Mouse (Mus musculus) stomach, embryonic 14.5 days (tissue): ENCODE results near the gene Tmem179b. TPM values are rescaled to one million over a fixed set of nuclear protein-coding genes. Genes with fewer than 3 reads are reported as not detected.

ENCODE experiments used
- ATAC-seq: fragments of 200-750 bp; cut with Nextera tagmentation; 2 replicates; pipeline ENCODE4 v1.8.0; 2017; ENCODE audit warnings: low read depth, moderate TSS enrichment; ENCODE audit not compliant: insufficient number of reproducible peaks, insufficient read depth, low FRiP score
- H3K27ac ChIP-seq: fragments of 300-500 bp; sonication (generic); 2 replicates; pipeline ENCODE4 v1.5.1; 2014; ENCODE audit warnings: mild to moderate bottlenecking, low read length, moderate library complexity, mixed read lengths
- H3K27me3 ChIP-seq: fragments of 300-500 bp; sonication (generic); 2 replicates; pipeline ENCODE4 v1.6.1; 2014; ENCODE audit warnings: low read length, control low read depth, mixed read lengths; ENCODE audit not compliant: control insufficient read depth, insufficient read depth
- H3K36me3 ChIP-seq: fragments of 300-500 bp; sonication (generic); 2 replicates; pipeline ENCODE4 v1.6.1; 2014; ENCODE audit warnings: mild to moderate bottlenecking, control low read depth, low read length, moderate library complexity, mixed read lengths; ENCODE audit not compliant: control insufficient read depth, insufficient read depth
- H3K4me1 ChIP-seq: fragments of 300-500 bp; sonication (generic); 2 replicates; pipeline ENCODE4 v1.6.1; 2014; ENCODE audit warnings: low read length, control low read depth, mixed read lengths; ENCODE audit not compliant: control insufficient read depth, insufficient read depth
- H3K4me2 ChIP-seq: fragments of 300-500 bp; sonication (generic); replicated peaks from 2 replicates; pipeline ENCODE4 v1.6.1; 2014; ENCODE audit warnings: low read depth, low read length, control low read depth
- H3K4me3 ChIP-seq: fragments of 300-500 bp; sonication (generic); 2 replicates; pipeline ENCODE4 v1.5.1; 2014; ENCODE audit warnings: low read depth, low read length, control low read depth
- H3K9ac ChIP-seq: fragments of 300-500 bp; sonication (generic); replicated peaks from 2 replicates; pipeline ENCODE4 v1.6.1; 2014; ENCODE audit warnings: low read depth, mild to moderate bottlenecking, control low read depth, low read length, moderate library complexity, mixed read lengths
- H3K9me3 ChIP-seq: fragments of 300-500 bp; sonication (generic); 2 replicates; pipeline ENCODE4 v1.6.1; 2016; ENCODE audit warnings: low read depth, low read length, control low read depth; ENCODE audit not compliant: control insufficient read depth
- WGBS: fragments of 180-500 bp; shearing (Covaris S2); extraction: QIAGEN DNeasy Blood & Tissue Kit; methylation state at CpG from one replicate; pipeline ENCODE4 v1.1.7; 2014; 5-methylcytosine and 5-hydroxymethylcytosine counted together
- polyA plus RNA-seq: library from polyadenylated mRNA; unstranded; fragments of >200 nt; fragmentation: Nextera tagmentation; extraction: Ambion mirVana; gene quantifications from 2 replicates; pipeline ENCODE4 v1.2.1, GENCODE M21; 2014

The Tmem179b gene
- polyA plus RNA-seq, 1 experiment from 2014 or later = 94.0 TPM

GRCm38 (mm10) chr19:8747368-8747767, 26.9 kb downstream of the Tmem179b start:
- 83% methylated on average over 2 of the region's 2 CpGs for WGBS
- Histone ChIP-seq H3K9ac (no peak overlapping the region), H3K4me1 (peaks cover 7% of the 10 kb centered on the region; the same call in 1 of the 2 replicates), H3K27ac (no peak overlapping the region), H3K36me3 (peaks cover 80% of the 10 kb centered on the region), H3K9me3 (no peaks in the 10 kb centered on the region), H3K4me3 (no peak overlapping the region), H3K27me3 (no peaks in the 10 kb centered on the region), H3K4me2 (no peak overlapping the region)
- ATAC-seq = no peak

- no peaks in the 10 kb centered on the region for H3K27me3 ChIP-seq
- H3K4me1 ChIP-seq = peaks cover 13% of the 10 kb centered on the region
- H3K4me2 ChIP-seq = no peak overlapping the region
- H3K9me3 ChIP-seq = no peaks in the 10 kb centered on the region
- H3K36me3 ChIP-seq = peaks cover 66% of the 10 kb centered on the region
- no peak overlapping the region for H3K4me3 ChIP-seq
- no peak for ATAC-seq
- no peak overlapping the region for H3K27ac ChIP-seq
- no peak overlapping the region for H3K9ac ChIP-seq
- WGBS = 91% methylated on average over 1 of the region's 1 CpGs
Measured at GRCm38 (mm10) chr19:8745382-8745781, 28.9 kb downstream of the Tmem179b start.

- WGBS = 13% methylated on average over 14 of the region's 14 CpGs
- peaks cover 57% of the 10 kb centered on the region for H3K36me3 ChIP-seq
- H3K4me2 ChIP-seq = peak overlapping the region; percentile 96
- H3K9ac ChIP-seq = peak overlapping the region; percentile 95
- peaks cover 15% of the 10 kb centered on the region for H3K4me1 ChIP-seq
- no peaks in the 10 kb centered on the region for H3K9me3 ChIP-seq
- no peak for ATAC-seq
- H3K4me3 ChIP-seq = peak overlapping the region; percentile 97
- no peaks in the 10 kb centered on the region for H3K27me3 ChIP-seq
- peak overlapping the region; percentile 96 for H3K27ac ChIP-seq
Measured at GRCm38 (mm10) chr19:8742176-8742575, 32.1 kb downstream of the Tmem179b start.

GRCm38 (mm10) chr19:8741243-8741869, 32.9 kb downstream of the Tmem179b start, which contains the start of gene Stx5a:
Gene Stx5a, plus strand, starts transcription at chr19:8741413.
- Histone ChIP-seq H3K36me3 (peaks cover 49% of the 10 kb centered on the region), H3K4me2 (peak within 1 kb of the TSS; percentile 96), H3K9me3 (no peaks in the 10 kb centered on the region), H3K4me1 (peaks cover 17% of the 10 kb centered on the region), H3K9ac (peak within 1 kb of the TSS; percentile 95), H3K27ac (peak within 1 kb of the TSS; percentile 96), H3K4me3 (peak within 1 kb of the TSS; percentile 97), H3K27me3 (no peaks in the 10 kb centered on the region)
- WGBS = under 1% methylated on average over 36 of the region's 36 CpGs
- ATAC-seq = peak; percentile 98

GRCm38 (mm10) chr19:8740603-8741002, 33.7 kb downstream of the Tmem179b start, which contains the start of gene 1700092M07Rik:
Gene 1700092M07Rik, plus strand, starts transcription at chr19:8740718.
- no peak for ATAC-seq
- 61% methylated on average over 14 of the region's 14 CpGs for WGBS
- H3K27ac ChIP-seq = peak within 1 kb of the TSS; percentile 96
- H3K9me3 ChIP-seq = no peaks in the 10 kb centered on the region
- peak within 1 kb of the TSS; percentile 95 for H3K9ac ChIP-seq
- peaks cover 42% of the 10 kb centered on the region for H3K36me3 ChIP-seq
- H3K27me3 ChIP-seq = no peaks in the 10 kb centered on the region
- peaks cover 17% of the 10 kb centered on the region for H3K4me1 ChIP-seq
- H3K4me2 ChIP-seq = peak within 1 kb of the TSS; percentile 40
- H3K4me3 ChIP-seq = peak within 1 kb of the TSS; percentile 97

GRCm38 (mm10) chr19:8739646-8740045, 34.6 kb downstream of the Tmem179b start:
- WGBS = 96% methylated on average over 6 of the region's 6 CpGs
- H3K4me2 ChIP-seq = no peak overlapping the region
- H3K4me1 ChIP-seq = peaks cover 17% of the 10 kb centered on the region
- no peaks in the 10 kb centered on the region for H3K27me3 ChIP-seq
- no peak overlapping the region for H3K4me3 ChIP-seq
- no peak for ATAC-seq
- peaks cover 33% of the 10 kb centered on the region for H3K36me3 ChIP-seq
- no peaks in the 10 kb centered on the region for H3K9me3 ChIP-seq
- H3K27ac ChIP-seq = no peak overlapping the region
- no peak overlapping the region for H3K9ac ChIP-seq

- ATAC-seq = no peak
- no peak overlapping the region for H3K27ac ChIP-seq
- WGBS = 92% methylated on average over 7 of the region's 7 CpGs
Measured at GRCm38 (mm10) chr19:8738911-8739310, 35.4 kb downstream of the Tmem179b start.

GRCm38 (mm10) chr19:8736160-8736467, 38.2 kb downstream of the Tmem179b start:
- Histone ChIP-seq H3K36me3 (peaks cover 26% of the 10 kb centered on the region), H3K4me2 (peak overlapping the region; percentile 87), H3K27ac (peak overlapping the region; percentile 52; the same call in 1 of the 2 replicates), H3K9me3 (no peaks in the 10 kb centered on the region; the same call in 1 of the 2 replicates), H3K27me3 (no peaks in the 10 kb centered on the region), H3K4me1 (peaks cover 10% of the 10 kb centered on the region), H3K4me3 (peak overlapping the region; percentile 88), H3K9ac (peak overlapping the region; percentile 80)
- ATAC-seq = no peak; the same call in 1 of the 2 replicates
- 3% methylated on average over 11 of the region's 11 CpGs for WGBS

More at GRCm38 (mm10) chr19:8738911-8739310, 35.4 kb downstream of the Tmem179b start:
- H3K9me3 ChIP-seq = no peaks in the 10 kb centered on the region
- peaks cover 17% of the 10 kb centered on the region for H3K4me1 ChIP-seq
- no peak overlapping the region for H3K4me3 ChIP-seq
- H3K36me3 ChIP-seq = peaks cover 30% of the 10 kb centered on the region
- no peak overlapping the region for H3K9ac ChIP-seq
- H3K4me2 ChIP-seq = no peak overlapping the region
- H3K27me3 ChIP-seq = no peaks in the 10 kb centered on the region
